9 mouse cellular contexts compared by ENCODE assay signal in the genomic region with DNA sequence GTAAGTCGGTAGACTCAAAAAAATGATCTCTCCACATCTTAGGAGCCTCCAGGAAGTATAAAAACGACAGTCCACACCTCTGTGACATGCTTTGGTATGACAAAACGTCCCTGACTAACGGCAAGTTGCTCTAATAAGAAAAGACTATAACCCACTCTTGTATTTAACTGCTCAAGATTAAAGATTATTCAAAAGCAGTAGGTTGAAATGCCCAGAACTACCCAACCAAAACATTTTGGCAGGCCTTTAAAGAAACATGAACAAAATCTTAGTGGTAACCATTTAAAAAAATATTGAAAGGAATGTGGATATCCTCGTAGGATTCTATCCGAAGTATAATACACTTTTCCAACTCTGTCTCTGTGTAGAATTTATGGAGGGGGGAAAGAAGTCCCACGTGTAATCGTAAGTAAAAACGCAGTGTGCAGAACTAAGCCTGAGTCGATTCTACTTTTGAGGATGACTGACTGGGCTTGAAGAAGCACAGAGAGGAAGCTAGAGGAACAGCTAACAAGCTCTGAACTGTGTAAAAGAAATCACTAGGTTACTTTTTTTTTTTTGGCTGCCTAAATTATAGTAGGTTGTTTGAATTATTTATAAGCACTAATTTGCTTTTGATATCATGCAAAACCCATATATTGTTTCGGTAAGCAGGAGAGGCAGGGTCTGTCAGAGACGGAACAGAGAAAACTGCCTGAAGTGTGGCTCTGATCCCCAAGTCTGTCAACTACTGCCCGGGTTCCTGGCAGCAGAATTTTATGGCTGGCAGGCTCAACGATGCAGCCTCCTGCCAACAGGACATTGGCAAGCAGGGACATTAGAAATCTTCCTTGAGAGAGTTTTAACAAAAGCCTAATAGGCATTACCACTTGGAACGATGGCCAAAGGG. TPM values are rescaled to one million over a fixed set of nuclear protein-coding genes. Genes with fewer than 3 reads are reported as not detected.
DNase-seq lines count a peak whose midpoint lies in the region; ATAC-seq lines count a peak whose summit lies in the region.
"Had no signal": no experiment of that assay in that cellular context is flagged by ENCODE, and none has a peak within 500 bp of the region (broad histone marks: within the 10 kb centered on the region; RNA-seq: fewer than 3 reads in every experiment).

No protein-coding gene starts in this region.

- H3K4me3 ChIP-seq in forebrain, embryonic 14.5 days (ENCODE audit: low read depth, low read length), result no peak overlapping the region
- no peak overlapping the region for H3K4me3 ChIP-seq in forebrain, embryonic 12.5 days (replicated peaks)

- no peaks in the 10 kb centered on the region for H3K9me3 ChIP-seq in forebrain, embryonic 14.5 days (replicated peaks; ENCODE audit: control insufficient read depth, low read length)
- H3K9me3 ChIP-seq in forebrain, embryonic 12.5 days, result no peaks in the 10 kb centered on the region

- no peak overlapping the region for H3K4me2 ChIP-seq in forebrain, embryonic 14.5 days (ENCODE audit: low read length)
- H3K4me2 ChIP-seq in forebrain, embryonic 12.5 days, result no peak overlapping the region

- no peaks in the 10 kb centered on the region for H3K36me3 ChIP-seq in forebrain, embryonic 14.5 days (ENCODE audit: control insufficient read depth, insufficient read depth, low read length)
- no peaks in the 10 kb centered on the region for H3K36me3 ChIP-seq in forebrain, embryonic 12.5 days (replicated peaks)

- peak overlapping the region; percentile 79; the same call in 1 of the 2 replicates for H3K27ac ChIP-seq in forebrain, embryonic 14.5 days (ENCODE audit: low read depth, low read length)
- H3K27ac ChIP-seq in forebrain, embryonic 12.5 days, result no peak overlapping the region

- peaks cover 16% of the 10 kb centered on the region for H3K4me1 ChIP-seq in forebrain, embryonic 14.5 days (ENCODE audit: control insufficient read depth, insufficient read depth, low read length)
- peaks cover 13% of the 10 kb centered on the region; the same call in 1 of the 2 replicates for H3K4me1 ChIP-seq in forebrain, embryonic 12.5 days

- no peaks in the 10 kb centered on the region for H3K27me3 ChIP-seq in forebrain, embryonic 14.5 days (replicated peaks; ENCODE audit: control insufficient read depth, insufficient read depth, low read length)
- H3K27me3 ChIP-seq in forebrain, embryonic 12.5 days, result no peaks in the 10 kb centered on the region

- peak; percentile 91 for DNase-seq in forebrain, embryonic 14.5 days (ENCODE audit: low spot score)
- peak; percentile 26 to 27 for DNase-seq in right cerebral cortex, adult 2 months (ENCODE audit: low spot score in 2 of 2)
- DNase-seq in right cerebral cortex, postnatal 36 days (ENCODE audit: low spot score in 2 of 2), result no peak
- DNase-seq in kidney, adult 9 months, result peak; percentile 68
- peak; percentile 43 for DNase-seq in right cerebral cortex, postnatal 4 days
- no peak for DNase-seq in testis, postnatal 10 days (ENCODE audit: low spot score)

- peak; percentile 91 for ATAC-seq in forebrain, embryonic 14.5 days
- no peak for ATAC-seq in forebrain, embryonic 12.5 days (ENCODE audit: low FRiP score)
- ATAC-seq in erythroblast, adult 5-6 weeks (replicated peaks; ENCODE audit: low FRiP score, poor library complexity, severe bottlenecking), result no peak

- no peak overlapping the region for H3K9ac ChIP-seq in forebrain, embryonic 14.5 days (ENCODE audit: low read length)
- H3K9ac ChIP-seq in forebrain, embryonic 12.5 days, result no peak overlapping the region

- 30% methylated on average over 15 of the region's 15 CpGs for WGBS in forebrain, embryonic 14.5 days
- WGBS in forebrain, embryonic 12.5 days, result 70% methylated on average over 15 of the region's 15 CpGs

RNA-seq across cellular contexts. Expression of gene 1110032F04Rik, which starts 45.3 kb away (rescaled TPM):
- polyA plus RNA-seq in forebrain, embryonic 14.5 days (2014; fragmentation: Nextera tagmentation; extraction: Ambion mirVana), result 3.2 and 3.6 TPM in 2 replicates
- polyA plus RNA-seq in forebrain, embryonic 12.5 days (2016; fragmentation: Nextera tagmentation; extraction: Ambion mirVana), result 1.5 and 2.0 TPM in 2 replicates
- total RNA-seq in erythroblast, adult 5-6 weeks (2015; ENCODE audit: low replicate concordance), result 0.63 and 0.96 TPM in 2 replicates
- total RNA-seq in erythroblast, adult 5-6 weeks (2017; ENCODE audit: low replicate concordance), result 0.70 TPM in 1 of 2 replicates, not detected in the other
- polyA plus RNA-seq: C2C12 had no signal

Comparison
In these comparisons a context has a peak if more than half of its experiments do, and no peak if none do; other contexts are left out.
1. DNase-seq: peak in forebrain, embryonic 14.5 days (single experiment), right cerebral cortex, adult 2 months (2 of 2), kidney, adult 9 months (single experiment) and right cerebral cortex, postnatal 4 days (single experiment); none in right cerebral cortex, postnatal 36 days (0 of 2) and testis, postnatal 10 days (single experiment).